Mouse (Mus musculus) layer of hippocampus, adult 8-10 months (tissue): ENCODE results near the gene Stat2. TPM values are rescaled to one million over a fixed set of nuclear protein-coding genes. Genes with fewer than 3 reads are reported as not detected.
A peak's percentile ranks its signal among the peaks of the same experiment; 100 is the strongest.
"Not testable (repeated sequence)": the region's sequence is repeated elsewhere in the genome, so short reads cannot be mapped to it uniquely, and the experiment has no call there.

Experiments used
- DNase-seq, 2 experiments: peaks; one replicate each; pipeline ENCODE4 v3.0.0; 2022; ENCODE audit warnings: low spot score in 2 of 2
- total RNA-seq, 4 experiments: library from RNA; stranded (reverse); gene quantifications; 2 replicates each; pipeline ENCODE4 v1.2.4; 2022

Gene Stat2
- total RNA-seq, 4 experiments from 2014 or later, result 34.3 to 39.3 (median 37.8) TPM

DNA sequence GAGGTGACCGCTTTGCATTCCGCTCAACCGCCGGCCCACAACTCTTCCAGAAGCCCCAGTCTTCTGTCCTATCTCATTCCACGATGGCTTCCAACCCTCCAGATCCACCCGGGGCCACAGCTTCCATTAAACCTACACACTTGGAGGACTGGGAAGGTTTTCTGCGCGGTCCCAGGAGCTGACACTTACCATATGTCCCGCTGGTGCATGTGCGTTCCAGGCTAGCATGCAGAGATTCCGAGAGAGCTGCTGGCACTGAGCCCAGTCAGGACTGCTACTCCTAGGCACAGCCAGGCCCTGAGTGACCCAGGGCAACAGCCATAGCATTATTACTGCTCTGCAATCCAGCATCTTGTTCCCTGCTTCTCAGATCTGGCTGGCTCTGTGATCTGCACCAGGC is 27.3 kb downstream of the Stat2 start:
- DNase-seq, result no peak

DNA sequence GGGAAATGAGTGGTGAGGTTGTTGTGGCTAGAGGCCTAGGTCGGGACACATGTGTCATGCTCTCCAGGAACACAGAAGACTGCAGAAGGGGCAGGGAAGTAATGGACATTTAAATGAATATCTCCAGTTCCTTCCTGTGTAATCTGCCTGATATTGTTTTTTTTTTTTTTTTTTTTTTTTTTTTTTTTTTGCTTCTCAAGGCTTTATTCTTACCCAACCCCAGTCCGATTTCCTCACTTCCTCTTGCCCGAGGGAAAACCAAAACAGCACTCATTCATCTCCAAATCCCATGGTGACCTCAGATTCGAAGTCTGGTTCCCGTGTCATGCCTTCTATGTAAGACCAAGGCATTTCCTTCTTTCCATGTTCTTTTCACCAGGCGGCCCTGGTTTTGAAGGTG is 27.9 kb downstream of the Stat2 start:
- DNase-seq, result no peak

DNA sequence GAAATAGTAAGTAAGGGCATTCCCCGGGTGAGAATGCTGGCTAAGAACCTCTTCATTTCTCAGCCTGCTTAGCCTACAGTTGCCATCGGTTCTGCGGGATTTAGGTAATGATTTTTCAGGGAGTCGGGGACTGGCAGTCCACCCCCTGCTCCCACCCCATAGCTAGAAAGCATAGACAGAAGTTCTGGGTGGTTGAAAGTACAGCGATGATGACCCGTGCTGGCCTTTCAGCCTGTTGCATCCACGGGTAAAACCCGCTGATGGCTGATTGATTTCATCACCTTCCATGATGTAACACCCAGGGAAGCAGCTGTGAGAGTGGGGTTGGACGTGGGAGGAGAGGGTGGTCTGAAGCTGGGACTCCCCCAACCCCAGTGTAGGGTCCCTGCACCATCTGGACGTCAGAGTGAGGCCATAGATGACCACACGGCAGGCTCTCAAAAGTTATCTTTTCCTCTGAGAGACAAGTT is 28.4 kb downstream of the Stat2 start, which contains the start of gene Il23a:
Gene Il23a (minus strand): TSS at position 51 of the 470 bp plus-strand sequence.
- no peak for DNase-seq

DNA sequence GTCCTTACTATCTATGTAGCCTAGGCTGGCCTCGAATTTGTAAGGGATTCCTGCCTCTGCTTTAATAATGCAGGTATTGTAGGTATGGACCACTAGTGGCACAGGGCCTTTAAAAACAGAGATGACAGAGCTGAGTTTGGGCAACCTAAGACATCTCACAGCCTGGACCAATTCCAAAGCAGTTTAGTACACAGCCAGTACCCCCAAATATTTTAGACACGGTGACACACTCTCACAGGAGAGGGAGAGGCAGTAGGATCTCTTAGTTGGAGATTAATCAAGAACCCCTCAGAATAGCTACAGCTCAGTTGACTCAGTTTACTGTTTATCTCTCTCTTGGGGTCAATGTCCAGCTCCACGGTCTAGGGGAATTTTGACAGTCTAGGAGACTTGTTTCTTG is 32.0 kb downstream of the Stat2 start:
- DNase-seq, result no peak

DNA sequence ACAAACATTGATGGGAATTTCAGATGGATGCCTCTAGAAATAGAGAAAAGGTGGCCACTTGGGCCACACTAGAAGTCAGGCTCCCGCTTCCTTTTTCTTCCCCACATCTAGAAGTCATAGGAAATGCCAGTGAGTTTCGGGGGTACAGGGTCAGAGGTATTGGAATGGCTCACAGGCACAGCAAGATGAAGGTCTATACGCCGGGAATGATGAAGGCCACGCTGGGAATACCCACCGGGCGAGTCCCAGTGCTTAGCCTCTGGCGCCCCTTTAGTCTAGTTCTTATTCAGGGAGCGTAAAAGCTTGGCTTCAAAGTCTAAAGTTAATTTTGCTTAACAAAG is 32.4 kb downstream of the Stat2 start:
- DNase-seq, result no peak

DNA sequence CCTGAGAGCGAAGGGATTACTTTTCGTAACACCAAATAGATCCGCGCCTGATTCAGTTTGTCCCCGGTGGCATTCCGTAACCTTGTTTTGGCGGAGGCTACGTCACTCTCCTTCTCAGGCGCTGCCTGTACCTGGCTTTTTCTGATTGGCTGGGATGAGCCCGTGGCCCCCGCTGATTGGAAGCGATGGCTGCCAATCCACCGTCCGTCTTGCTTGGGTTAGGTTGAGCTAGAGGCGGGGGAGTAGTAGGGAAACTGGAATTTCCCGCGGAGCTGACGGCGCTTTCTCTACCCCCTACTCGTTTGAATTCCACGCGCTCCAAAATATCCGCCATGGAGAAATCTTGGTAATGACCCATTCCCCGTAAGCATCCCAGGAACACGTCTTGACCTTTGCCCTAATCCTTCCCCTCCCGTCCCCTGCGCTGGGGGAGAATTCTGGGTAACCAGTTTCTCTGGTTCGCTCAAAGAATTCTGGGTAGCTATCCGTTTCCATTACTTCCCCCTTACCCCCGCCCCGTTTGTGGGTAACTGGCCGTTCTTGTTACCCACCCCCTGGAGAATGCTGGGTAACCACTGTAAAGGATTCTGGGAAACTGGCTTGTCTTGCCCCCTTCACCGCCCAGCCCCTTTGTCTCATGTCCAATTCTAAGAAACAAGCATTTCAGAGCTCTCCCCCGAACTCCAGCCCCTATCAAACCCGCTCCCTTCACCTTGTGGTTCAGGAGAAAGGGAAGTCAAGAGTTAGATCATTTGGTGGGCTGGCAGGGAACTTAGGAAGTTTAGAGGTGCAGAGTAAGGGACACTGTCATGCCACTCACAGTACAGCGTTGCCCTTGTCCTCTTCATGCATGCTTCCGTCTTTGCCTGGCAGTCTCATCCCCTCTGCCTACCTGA is 33.0 kb downstream of the Stat2 start, which contains the start of gene Pan2:
Gene Pan2 (plus strand): TSS at position 210 of the 896 bp plus-strand sequence.
- peak; percentile 100 for DNase-seq

DNA sequence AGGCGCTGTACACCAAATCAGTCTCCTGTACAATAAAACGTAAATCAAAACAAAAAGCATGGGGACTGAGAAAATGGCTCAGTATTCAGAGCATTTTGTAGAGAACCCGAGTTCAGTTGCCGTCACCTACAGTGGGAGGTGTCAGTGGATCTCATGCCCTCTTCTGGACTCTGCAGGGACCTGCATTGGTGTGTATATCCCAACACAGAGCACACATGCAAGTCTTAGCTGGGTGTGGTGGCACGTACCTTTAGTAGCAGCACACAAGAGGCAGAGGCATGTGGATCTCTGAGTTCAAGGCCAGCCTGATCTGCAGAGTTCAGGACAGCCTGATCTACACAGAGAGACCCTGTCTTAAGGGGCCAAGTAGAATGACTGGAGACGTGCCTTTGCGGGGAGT is 39.3 kb downstream of the Stat2 start:
- no peak for DNase-seq

DNA sequence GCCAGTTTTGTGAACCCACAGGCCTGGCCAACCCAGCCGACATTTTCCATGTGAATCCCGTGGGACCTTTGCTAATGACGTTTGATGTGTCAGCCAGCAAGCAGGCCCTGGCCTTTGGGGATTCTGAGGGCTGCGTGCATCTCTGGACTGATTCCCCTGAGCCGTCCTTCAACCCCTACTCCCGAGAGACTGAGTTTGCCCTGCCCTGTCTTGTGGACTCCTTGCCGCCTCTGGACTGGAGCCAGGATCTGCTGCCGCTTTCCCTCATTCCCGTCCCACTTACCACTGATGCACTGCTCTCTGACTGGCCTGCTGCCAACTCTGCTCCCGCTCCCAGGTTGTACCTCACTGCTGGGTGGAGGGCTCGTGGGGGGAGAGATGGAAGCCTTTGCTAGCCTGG is 39.8 kb downstream of the Stat2 start:
- no peak for DNase-seq

DNA sequence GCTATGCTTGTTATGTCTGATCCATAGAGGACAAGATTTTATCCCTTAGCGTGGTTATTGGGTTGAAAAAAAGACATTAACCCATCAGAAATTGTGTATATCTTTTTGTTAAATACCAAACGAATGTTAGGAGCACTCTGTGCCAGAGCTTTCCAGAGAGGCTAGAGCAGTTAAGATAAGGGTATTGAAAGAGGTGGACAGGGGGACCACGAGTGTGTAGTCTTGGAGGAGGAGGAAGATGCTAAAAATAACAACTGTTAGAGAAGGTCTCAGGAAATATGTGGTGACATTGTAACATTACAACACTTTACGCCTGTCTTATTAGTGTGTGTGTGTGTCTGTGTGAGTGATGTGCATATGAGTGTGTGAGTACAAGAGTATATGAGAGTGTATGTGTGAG is 40.5 kb downstream of the Stat2 start:
- no peak for DNase-seq

DNA sequence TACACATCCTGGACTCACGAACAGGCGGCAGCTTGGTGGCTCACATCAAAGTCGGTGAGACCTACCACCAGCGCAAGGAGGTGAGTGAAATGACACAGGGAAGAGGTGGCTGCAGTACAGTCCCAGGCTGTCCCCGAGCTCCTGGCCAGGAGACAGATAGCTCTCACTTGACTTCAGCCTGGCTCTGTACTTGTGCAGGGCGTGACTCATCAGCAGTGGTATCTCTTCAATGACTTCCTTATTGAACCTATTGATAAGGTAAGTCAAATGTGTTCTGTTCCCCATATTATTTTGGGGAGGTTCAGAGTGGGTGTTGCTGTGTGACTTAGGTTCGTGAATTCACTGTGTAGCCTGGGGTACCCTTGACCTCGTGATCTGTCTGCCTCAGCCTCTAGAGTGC is 45.2 kb downstream of the Stat2 start:
- no peak for DNase-seq

DNA sequence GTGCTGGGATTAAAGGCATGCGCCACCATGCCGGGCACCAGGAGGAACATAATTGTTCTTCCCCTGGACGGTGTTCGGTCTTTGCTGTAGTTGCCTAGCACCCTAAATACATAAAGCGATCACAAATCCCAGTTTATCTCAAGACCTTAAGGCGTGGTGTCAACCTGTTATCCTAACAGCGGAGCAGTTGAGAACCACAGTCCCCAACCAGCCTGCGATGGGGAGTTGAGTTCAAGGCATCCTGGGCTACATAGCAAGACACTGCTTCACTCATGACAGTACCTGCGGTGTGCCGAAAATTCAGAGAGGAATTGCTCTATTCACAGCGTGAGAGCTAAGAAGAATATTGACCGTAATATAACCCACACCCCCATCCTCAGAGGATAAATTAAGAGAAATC is 51.3 kb downstream of the Stat2 start:
- no peak for DNase-seq

DNA sequence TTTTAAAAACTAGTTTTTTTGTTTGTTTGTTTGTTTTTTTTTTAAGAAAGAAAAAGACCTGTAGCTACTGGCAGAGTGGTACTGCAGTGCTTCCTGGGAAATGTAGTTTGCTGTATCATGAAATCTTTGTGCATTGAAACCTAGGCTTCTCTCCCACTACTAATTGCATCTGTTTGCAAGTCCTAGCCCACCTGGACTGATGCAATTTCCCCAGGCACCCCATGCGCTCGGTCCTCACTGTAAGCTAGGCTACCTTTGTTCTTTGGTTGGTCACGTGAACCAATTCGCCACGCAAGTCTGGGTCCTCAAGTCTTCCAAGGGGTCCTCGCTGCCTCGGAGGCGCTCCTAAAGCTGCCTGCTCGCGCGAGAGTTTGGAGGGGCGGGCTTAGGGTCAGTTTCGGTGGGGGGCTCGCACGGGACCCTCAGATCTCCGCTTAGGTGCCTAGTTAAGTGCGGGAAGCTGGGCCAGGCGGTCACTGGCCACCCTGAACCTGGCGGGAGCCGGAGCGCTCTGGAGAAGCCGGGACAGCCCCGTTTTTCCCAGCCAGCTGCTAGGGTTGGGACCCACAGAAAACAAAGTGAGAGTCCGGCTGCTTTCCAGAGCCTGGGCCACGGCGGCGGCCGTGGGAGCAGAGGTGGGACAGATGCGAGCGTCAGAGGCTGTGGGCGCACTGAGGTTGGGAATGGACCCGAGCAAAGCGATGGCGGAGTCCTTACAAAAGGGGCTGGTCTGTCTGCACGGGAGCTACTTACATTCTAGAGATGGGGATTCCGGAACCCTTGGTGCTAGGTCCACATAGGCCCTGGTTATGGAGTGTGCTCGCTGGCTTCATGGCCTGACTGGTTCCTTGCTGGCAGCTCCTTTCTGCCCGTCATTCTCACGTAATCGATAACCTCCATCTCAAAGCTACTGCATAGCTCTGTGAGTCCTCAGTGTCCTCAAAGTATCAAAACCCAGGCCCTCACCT is 52.1 kb downstream of the Stat2 start, which contains the start of gene Cnpy2:
Gene Cnpy2 (plus strand): TSS at position 319 of the 968 bp plus-strand sequence.
- peak; percentile 82 to 84 for DNase-seq

DNA sequence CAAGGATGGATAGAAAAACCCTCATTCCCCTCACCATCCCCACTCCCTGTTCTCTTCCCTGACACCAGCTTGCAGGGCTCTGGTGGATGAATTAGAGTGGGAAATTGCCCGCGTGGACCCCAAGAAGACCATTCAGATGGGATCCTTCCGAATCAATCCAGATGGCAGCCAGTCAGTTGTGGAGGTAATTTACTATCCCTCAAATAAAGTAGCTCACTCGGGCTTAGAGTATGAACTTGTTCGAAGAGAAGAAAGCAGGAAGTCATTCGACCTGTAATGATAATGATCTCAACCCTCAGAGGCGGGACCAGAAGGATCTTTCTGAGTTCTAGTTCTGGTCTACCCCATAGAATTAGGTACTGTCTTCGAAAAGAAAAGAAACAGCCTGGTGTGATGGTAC is 53.2 kb downstream of the Stat2 start:
- no peak for DNase-seq

DNA sequence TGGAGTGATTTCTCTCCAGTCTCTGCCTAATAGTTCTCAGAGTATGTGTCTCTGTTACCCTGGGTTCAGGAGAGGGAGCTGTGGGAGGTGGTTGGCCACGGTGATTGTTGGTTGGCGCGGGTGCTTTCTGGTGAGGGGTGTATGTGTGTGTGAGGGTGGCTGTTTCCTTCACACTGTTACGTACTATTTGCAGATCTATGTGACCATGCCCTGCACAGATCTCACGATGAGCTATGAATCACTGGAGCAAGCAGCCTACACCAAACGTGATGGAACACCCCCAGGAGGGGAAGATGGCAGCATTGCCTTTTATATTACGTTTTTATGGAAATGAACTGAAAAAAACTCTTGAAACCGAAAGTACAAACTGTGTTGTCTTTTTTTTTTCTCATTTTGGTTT is 56.5 kb downstream of the Stat2 start:
- no peak for DNase-seq

DNA sequence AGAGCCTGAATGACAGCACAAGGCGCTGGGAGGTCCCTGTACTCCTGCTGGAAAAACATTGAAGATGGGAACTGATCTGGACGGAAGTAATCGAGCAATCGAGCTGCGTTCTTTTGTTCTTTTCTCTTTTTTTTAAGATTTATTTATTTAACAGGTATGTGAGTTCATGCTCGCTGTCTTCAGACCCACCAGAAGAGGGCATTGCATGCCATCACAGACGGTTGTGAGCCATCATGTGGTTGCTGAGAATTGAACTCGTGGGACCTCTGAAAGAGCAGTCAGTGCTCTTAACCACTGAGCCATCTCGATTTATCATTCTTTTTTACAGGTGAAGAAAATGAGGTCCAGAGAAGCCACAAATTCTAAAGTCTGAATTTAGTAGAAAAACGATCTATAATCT is 57.3 kb downstream of the Stat2 start:
- DNase-seq, result no peak

DNA sequence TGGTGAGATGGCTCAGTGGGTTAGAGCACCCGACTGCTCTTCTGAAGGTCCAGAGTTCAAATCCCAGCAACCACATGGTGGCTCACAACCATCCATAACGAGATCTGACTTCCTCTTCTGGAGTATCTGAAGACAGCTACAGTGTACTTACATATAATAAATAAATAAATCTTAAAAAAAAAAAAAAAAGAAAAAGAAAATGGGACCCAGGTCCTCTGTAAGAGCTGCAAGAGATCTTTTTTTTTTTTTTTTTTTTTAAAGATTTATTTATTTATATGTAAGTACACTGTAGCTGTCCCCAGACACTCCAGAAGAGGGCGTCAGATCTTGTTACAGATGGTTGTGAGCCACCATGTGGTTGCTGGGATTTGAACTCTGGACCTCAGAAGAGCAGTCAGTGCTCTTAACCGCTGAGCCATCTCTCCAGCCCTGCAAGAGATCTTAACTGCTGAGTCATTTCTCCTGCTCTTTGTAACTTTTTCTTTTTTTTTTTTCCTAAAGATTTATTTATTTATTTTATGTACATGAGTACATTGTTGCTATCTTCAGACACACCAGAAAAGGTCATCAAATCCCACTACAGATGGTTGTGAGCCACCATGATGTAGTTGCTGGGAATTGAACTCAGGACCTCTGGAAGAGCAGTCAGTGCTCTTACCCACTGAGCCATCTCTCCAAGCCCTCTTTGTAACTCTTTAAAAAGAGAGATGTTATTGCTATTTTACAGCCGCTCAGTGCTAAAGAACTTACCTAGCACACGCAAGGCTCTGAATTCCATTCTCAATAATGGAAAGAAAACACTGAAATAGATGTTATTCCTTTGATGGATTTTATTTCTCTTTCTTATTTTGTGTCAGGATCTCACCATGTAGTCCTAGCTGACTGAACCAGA is 62.2 kb downstream of the Stat2 start:
- DNase-seq, result not testable (repeated sequence)

DNA sequence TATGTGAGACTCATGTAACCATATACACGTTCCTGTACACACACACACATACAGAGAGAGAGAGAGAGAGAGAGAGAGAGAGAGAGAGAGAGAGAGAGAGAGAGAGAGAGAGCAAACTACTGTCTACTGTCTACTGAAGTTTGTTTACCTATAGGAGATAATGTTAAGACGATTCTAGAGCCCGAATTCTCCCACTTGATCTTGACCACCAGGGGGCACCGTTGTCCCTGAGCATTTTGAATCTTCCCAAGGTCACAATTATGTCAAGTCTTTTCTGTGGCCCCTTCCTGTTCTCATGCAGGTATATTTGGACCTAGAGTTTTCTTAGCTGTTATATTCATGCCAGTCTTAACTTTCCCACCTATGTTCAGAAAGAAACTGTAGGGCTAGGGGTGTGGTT is 65.2 kb downstream of the Stat2 start:
- peak in 1 of 2 experiments; percentile 68 for DNase-seq

DNA sequence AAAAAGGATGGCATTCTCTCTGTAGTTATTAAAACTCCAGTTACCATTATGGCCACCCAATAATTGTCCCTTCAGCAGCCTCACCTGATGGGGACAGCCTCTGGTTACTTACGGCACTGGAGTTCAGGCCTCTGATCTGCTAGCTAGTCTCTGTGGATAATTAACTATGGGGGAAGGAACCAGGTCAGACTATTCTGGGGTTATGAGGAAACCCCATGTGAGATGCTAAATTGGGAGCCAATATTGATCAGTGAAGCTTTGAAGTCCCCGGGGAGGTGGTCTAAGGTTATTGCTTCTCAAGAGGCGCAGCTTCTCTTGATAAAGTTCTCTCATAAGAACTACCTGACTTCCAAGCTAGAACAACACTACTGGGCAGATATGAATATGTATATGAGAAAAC is 65.8 kb downstream of the Stat2 start:
- DNase-seq, result no peak

DNA sequence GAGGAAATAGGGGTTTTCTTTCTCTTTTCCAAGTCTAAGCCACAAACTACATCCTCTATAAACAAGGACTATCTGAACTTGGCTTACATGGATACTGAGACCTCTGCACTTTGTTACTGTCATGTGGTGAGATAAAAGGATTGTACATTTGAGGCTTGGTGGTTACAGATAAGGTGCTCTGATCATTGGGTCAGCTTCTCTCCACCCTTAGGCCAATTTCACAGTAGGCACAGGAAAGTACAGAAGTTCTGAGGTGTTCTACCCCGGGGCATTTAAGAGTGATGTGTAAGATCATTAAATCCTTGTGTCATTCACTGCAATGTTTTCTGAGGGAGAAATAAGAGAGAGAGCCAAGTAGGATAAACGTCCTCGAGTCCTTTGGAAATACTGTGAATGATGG is 66.2 kb downstream of the Stat2 start:
- DNase-seq, result no peak

DNA sequence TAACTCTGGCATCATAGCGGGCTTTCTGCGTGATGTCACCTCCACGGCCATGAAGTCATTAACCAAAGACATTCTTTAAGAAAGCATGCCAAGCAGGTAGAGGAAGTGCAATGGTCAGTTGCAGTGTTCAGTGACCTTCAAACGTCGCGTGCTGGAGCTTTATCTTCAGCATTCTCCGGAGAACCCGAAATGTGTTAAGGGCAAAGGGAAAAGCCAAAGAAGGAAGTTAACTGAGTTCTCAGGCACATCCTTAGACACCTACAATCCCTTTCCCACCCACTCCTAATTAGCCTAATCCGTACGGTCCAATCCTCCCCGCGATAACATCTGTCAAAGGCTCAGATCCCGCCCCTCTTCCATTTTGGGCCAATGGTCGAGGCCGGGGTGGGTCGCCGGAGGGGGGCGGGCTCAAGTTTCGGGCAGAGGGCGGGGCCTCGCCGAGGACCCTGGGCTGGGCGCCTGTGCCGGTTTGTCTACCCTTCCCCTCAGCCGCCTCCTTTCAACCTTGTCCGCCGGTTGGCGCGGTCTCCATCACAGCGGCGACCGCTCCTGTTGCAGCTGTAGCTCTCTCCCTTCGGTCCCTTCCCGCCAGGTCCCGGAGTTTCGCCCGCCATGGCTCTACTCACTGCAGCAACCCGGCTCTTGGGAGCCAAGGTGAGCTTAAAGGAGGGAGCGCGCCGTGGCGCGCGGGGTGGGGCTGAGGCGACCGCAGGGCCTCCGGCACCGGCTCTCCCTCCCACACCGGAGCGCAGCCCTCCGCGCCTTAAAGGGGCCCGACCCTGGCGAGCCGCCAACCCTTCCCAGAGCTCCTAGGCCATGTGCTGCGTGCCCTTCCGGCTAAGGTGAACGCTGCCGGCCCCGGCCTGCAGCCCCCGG is 67.2 kb downstream of the Stat2 start, which contains the start of gene Cs:
Gene Cs (plus strand): TSS at position 429 of the 876 bp plus-strand sequence.
- peak; percentile 94 to 95 for DNase-seq
